Mouse (Mus musculus): ENCODE measurements around the gene Picalm. TPM values are rescaled to one million over a fixed set of nuclear protein-coding genes. Genes with fewer than 3 reads are reported as not detected.

Gene Picalm
- total RNA-seq (2015; ENCODE audit: low replicate concordance) (800 and 869 TPM in 2 replicates), total RNA-seq (2017; ENCODE audit: low replicate concordance) (1,037 and 1,102 TPM in 2 replicates)

GRCm38 (mm10) chr7:90129732-90130392 lies at the start of gene Picalm:
Picalm (plus strand) TSS chr7:90130213.
- peak; percentile 80 for ATAC-seq (replicated peaks; ENCODE audit: low FRiP score, poor library complexity, severe bottlenecking)

- peak; percentile 83 for ATAC-seq (replicated peaks; ENCODE audit: low FRiP score, poor library complexity, severe bottlenecking)
Measured at GRCm38 (mm10) chr7:90083799-90084198, 46.2 kb upstream of the Picalm start.

- ATAC-seq (replicated peaks; ENCODE audit: low FRiP score, poor library complexity, severe bottlenecking): no peak
Measured at GRCm38 (mm10) chr7:90084531-90084930, 45.5 kb upstream of the Picalm start.

GRCm38 (mm10) chr7:90085713-90086112 lies 44.3 kb upstream of the Picalm start:
- ATAC-seq (replicated peaks; ENCODE audit: low FRiP score, poor library complexity, severe bottlenecking): no peak

GRCm38 (mm10) chr7:90086821-90087220 lies 43.2 kb upstream of the Picalm start:
- no peak for ATAC-seq (replicated peaks; ENCODE audit: low FRiP score, poor library complexity, severe bottlenecking)

GRCm38 (mm10) chr7:90090996-90091395 lies 39.0 kb upstream of the Picalm start:
- no peak for ATAC-seq (replicated peaks; ENCODE audit: low FRiP score, poor library complexity, severe bottlenecking)

- peak; percentile 73 for ATAC-seq (replicated peaks; ENCODE audit: low FRiP score, poor library complexity, severe bottlenecking)
Measured at GRCm38 (mm10) chr7:90091756-90092155, 38.3 kb upstream of the Picalm start.

- no peak for ATAC-seq (replicated peaks; ENCODE audit: low FRiP score, poor library complexity, severe bottlenecking)
Measured at GRCm38 (mm10) chr7:90092452-90093450, 37.3 kb upstream of the Picalm start.

- no peak for ATAC-seq (replicated peaks; ENCODE audit: low FRiP score, poor library complexity, severe bottlenecking)
Measured at GRCm38 (mm10) chr7:90095097-90095496, 34.9 kb upstream of the Picalm start.

GRCm38 (mm10) chr7:90095766-90096372 lies 34.1 kb upstream of the Picalm start:
- ATAC-seq (replicated peaks; ENCODE audit: low FRiP score, poor library complexity, severe bottlenecking): no peak

GRCm38 (mm10) chr7:90096609-90097008 lies 33.4 kb upstream of the Picalm start:
- no peak for ATAC-seq (replicated peaks; ENCODE audit: low FRiP score, poor library complexity, severe bottlenecking)

GRCm38 (mm10) chr7:90098253-90098652 lies 31.8 kb upstream of the Picalm start:
- peak; percentile 43; the same call in 1 of the 2 replicates for ATAC-seq (replicated peaks; ENCODE audit: low FRiP score, poor library complexity, severe bottlenecking)

GRCm38 (mm10) chr7:90099248-90099647 lies 30.8 kb upstream of the Picalm start:
- peak; percentile 74; the same call in 1 of the 2 replicates for ATAC-seq (replicated peaks; ENCODE audit: low FRiP score, poor library complexity, severe bottlenecking)

- ATAC-seq (replicated peaks; ENCODE audit: low FRiP score, poor library complexity, severe bottlenecking): no peak
Measured at GRCm38 (mm10) chr7:90100614-90101160, 29.3 kb upstream of the Picalm start.

- no peak for ATAC-seq (replicated peaks; ENCODE audit: low FRiP score, poor library complexity, severe bottlenecking)
Measured at GRCm38 (mm10) chr7:90116100-90116499, 13.9 kb upstream of the Picalm start.

GRCm38 (mm10) chr7:90120106-90120505 lies 9.9 kb upstream of the Picalm start:
- ATAC-seq (replicated peaks; ENCODE audit: low FRiP score, poor library complexity, severe bottlenecking): no peak

- no peak for ATAC-seq (replicated peaks; ENCODE audit: low FRiP score, poor library complexity, severe bottlenecking)
Measured at GRCm38 (mm10) chr7:90124991-90125390, 5.0 kb upstream of the Picalm start.

GRCm38 (mm10) chr7:90128631-90129200 lies 1.3 kb upstream of the Picalm start:
- ATAC-seq (replicated peaks; ENCODE audit: low FRiP score, poor library complexity, severe bottlenecking): no peak

GRCm38 (mm10) chr7:90129271-90129731 lies 712 bp upstream of the Picalm start:
- peak; percentile 28 for ATAC-seq (replicated peaks; ENCODE audit: low FRiP score, poor library complexity, severe bottlenecking)
